8 mouse cellular contexts compared by ENCODE assay signal in genomic region chr7:105743926-105744590, GRCm38 (mm10). TPM values are rescaled to one million over a fixed set of nuclear protein-coding genes. Genes with fewer than 3 reads are reported as not detected.
DNase-seq lines count a peak whose midpoint lies in the region; ATAC-seq lines count a peak whose summit lies in the region.

Gene Taf10 (minus strand): TSS chr7:105744361.

- under 1% methylated on average over 67 of the region's 67 CpGs for WGBS in hindbrain, embryonic 14.5 days

- no peaks in the 10 kb centered on the region for H3K27me3 ChIP-seq in hindbrain, embryonic 14.5 days (ENCODE audit: control insufficient read depth, insufficient read depth, low read length)

- H3K4me2 ChIP-seq in hindbrain, embryonic 14.5 days (replicated peaks) = peak within 1 kb of the TSS; percentile 93

- peak; percentile 84 for DNase-seq in WW6 (ENCODE audit: low read depth, low spot score)
- peak; percentile 89 to 92 for DNase-seq in cerebellum, postnatal 25 days
- DNase-seq in frontal cortex, postnatal 36 days (ENCODE audit: low spot score in 2 of 2) = peak; percentile 87 to 89
- peak; percentile 91 for DNase-seq in hindbrain, embryonic 14.5 days (ENCODE audit: low spot score)
- DNase-seq in left cerebral cortex, adult 18-20 months (ENCODE audit: low spot score in 2 of 2) = peak; percentile 85 to 92
- DNase-seq in lung, postnatal 4 days = peak; percentile 92 to 93
- peak; percentile 94 for DNase-seq in retina, postnatal 1 day
- peak; percentile 92 for DNase-seq in thymus, postnatal 4 days

- peak; percentile 96 for ATAC-seq in hindbrain, embryonic 14.5 days (ENCODE audit: low FRiP score)

- H3K4me1 ChIP-seq in hindbrain, embryonic 14.5 days (replicated peaks; ENCODE audit: control insufficient read depth, insufficient read depth, low read length) = peaks cover 6% of the 10 kb centered on the region; the same call in 1 of the 2 replicates

- H3K9ac ChIP-seq in hindbrain, embryonic 14.5 days = peak within 1 kb of the TSS; percentile 94

- peaks cover 66% of the 10 kb centered on the region for H3K36me3 ChIP-seq in hindbrain, embryonic 14.5 days (replicated peaks; ENCODE audit: control insufficient read depth, insufficient read depth)

- H3K4me3 ChIP-seq in hindbrain, embryonic 14.5 days (replicated peaks; ENCODE audit: low read length) = peak within 1 kb of the TSS; percentile 97

- H3K9me3 ChIP-seq in hindbrain, embryonic 14.5 days (ENCODE audit: control insufficient read depth, low read length) = no peaks in the 10 kb centered on the region

- peak within 1 kb of the TSS; percentile 82 for H3K27ac ChIP-seq in hindbrain, embryonic 14.5 days

RNA-seq across cellular contexts. Expression of gene Taf10, which starts in this region (rescaled TPM):
- 128 and 140 TPM in 2 replicates for polyA plus RNA-seq in hindbrain, embryonic 14.5 days (2014; fragmentation: Nextera tagmentation; extraction: Ambion mirVana)
- total RNA-seq in left cerebral cortex, adult 18-20 months (2021) = 100 to 1,000 TPM; 107 to 110 TPM

Comparison
In these comparisons a context has a peak if more than half of its experiments do, and no peak if none do; other contexts are left out.
1. Peak in every context shown above with its lines: DNase-seq, ATAC-seq, H3K4me3 ChIP-seq and H3K27ac ChIP-seq.